Mouse (Mus musculus): ENCODE results near the gene Cdk13. TPM values are rescaled to one million over a fixed set of nuclear protein-coding genes. Genes with fewer than 3 reads are reported as not detected.

Cdk13 gene
- total RNA-seq, 2 experiments from 2014 or later, result 52.9 to 58.0 TPM

Small RNAs within 50 kb of the gene (microRNA-seq; reads per million reads assigned to microRNA genes)
- gene Mir466i, result 0 reads per million in 2 experiments

Other genes starting within 250 kb of the Cdk13 start
- gene Mplkip, start 109.9 kb downstream of the Cdk13 start, total RNA-seq (2021), result 10 to 100 TPM; 18.4 to 19.5 TPM
- 1 to 10 TPM; 1.5 to 2.5 TPM for gene Sugct, start 109.5 kb downstream of the Cdk13 start, total RNA-seq (2021)
- gene Rala, start 139.1 kb upstream of the Cdk13 start, total RNA-seq (2021), result 10 to 100 TPM; 86.1 to 87.7 TPM
- 10 to 100 TPM; 24.3 to 24.9 TPM for gene Yae1d1, start 188.3 kb upstream of the Cdk13 start, total RNA-seq (2021)